Mouse (Mus musculus) testis, adult 10 weeks (tissue): ENCODE data around the gene Trex1. TPM values are rescaled to one million over a fixed set of nuclear protein-coding genes. Genes with fewer than 3 reads are reported as not detected.

Source experiments
- polyA plus RNA-seq: library from polyadenylated mRNA; stranded (reverse); fragments of 350-450 nt; fragmentation: Illumina TruSeq; extraction: RNeasy Lipid Tissue Mini Kit (QIAGEN cat#74804); gene quantifications from one replicate; pipeline ENCODE4 v1.2.3, GENCODE M21; 2014; ENCODE audit warnings: low read depth, low replicate concordance

Gene Trex1
- not detected for polyA plus RNA-seq

DNA sequence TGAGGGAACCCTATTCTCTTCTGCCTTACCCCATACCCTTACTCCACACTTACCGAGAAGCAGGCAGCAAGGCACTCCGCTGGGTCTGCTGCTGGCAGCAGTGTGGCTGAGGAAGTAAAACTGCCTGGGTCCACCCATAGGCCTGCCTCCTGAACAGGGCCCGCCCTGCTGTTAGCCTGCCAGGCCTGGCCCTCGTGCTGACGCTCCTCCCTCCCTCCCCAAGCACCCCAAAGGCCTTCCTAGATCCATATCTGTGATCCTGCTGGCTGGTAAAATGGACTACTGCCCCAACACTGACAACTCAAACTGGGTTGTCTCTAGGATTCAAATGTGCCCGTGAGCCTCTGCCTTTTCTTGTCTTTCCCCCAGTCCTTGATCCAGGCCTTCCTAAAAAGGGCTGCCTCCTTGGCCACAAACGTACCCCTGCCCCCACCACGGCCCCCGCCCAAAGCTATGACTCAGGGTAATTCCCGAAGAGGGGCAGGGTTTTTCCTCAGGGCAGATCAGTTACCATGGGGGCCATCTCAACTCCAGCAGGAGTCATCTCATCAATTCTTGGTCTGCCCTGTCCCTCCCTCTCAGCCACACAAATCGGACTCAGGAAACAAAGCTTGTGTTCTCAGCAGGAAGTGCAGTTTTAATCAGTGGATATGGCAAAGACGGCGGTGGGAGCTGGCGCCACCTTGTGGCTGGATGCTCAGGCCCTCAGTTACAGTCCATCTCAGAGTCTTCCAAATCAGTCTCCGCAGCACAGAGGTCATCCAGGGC lies at the start of gene Trex1:
TSS of gene Trex1 (minus strand) at position 599 of the 768 bp plus-strand sequence.

DNA sequence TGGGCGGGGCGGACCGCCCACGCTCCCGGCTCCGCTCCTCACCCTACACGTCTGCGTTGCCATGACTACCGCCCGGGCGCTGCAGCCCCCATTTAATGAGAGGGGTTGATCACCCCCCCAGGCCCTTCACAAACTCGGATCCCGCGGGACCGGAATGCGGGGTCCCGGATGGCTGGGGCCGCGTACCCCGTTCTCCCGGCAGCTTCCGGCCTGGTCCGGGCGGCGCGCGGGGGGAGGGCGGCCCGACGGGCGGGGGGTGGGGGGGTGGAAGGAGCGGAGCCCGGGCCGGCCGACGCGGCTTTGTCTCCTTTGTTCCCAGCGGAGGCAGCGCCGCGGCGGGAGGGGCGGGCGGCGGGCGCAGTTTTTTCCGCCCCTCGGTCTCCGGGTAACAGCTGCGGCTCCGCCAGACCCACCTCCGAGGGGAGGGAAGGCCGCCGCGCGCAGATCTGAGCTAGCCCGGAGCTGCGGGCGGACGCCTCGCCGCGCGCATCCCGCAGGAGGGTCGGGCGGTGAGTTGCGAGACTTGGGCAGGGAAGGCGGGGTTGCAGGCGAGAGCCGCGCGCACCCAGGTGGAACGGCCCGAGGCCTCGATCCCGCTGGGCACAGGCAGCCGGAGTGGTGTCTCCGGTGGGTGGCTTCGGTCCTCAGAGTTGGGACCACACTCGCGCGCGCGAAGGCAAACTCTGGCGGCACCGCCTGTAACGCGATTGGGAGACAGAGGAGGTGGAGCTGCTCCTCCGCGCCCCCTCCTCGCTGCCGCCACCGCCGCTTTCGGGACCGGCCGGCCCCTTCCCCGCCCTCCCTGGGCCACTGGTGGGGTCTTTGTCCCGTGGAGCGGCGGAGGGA lies 35.8 kb upstream of the Trex1 start, which contains the start of gene Plxnb1:
TSS of gene Plxnb1 (plus strand) at position 253 of the 846 bp plus-strand sequence.

DNA sequence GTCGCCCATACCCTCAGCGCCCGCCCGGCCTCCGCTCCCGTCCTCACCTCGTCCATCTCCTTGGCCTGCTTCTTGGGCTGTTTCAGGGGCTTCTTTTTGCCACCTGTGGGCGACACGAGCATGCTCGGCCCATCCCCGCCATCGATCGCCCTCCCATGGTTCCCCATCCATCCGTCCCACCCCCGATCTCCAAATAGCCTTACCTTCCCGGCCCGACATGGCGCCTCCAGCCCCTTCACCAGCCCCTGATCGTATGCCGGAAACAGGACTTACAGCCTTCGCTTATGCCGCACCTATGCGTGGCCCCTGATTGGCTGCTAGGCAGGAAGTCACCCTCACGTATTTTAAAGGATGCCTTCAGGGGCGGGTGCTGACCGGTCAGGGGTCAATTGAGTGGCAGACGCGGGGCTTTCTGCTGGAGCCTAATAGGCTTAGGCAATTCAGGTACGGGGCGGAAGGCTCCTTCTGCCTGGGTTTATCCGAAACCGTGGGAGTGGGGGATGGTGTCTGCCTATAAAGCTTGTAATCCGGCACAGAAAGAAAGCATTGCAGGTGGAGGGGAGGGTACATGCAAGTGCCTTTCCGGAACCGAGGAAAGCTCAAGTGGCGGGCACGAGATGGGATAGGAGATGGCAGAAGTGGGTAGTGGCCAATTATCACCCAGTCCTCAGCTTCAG lies 22.7 kb upstream of the Trex1 start, which contains the start of the genes Ccdc51 and Tma7:
TSS of gene Ccdc51 (plus strand) at position 370 of the 677 bp plus-strand sequence.
TSS of gene Tma7 (minus strand) at position 464 of the 677 bp plus-strand sequence.

DNA sequence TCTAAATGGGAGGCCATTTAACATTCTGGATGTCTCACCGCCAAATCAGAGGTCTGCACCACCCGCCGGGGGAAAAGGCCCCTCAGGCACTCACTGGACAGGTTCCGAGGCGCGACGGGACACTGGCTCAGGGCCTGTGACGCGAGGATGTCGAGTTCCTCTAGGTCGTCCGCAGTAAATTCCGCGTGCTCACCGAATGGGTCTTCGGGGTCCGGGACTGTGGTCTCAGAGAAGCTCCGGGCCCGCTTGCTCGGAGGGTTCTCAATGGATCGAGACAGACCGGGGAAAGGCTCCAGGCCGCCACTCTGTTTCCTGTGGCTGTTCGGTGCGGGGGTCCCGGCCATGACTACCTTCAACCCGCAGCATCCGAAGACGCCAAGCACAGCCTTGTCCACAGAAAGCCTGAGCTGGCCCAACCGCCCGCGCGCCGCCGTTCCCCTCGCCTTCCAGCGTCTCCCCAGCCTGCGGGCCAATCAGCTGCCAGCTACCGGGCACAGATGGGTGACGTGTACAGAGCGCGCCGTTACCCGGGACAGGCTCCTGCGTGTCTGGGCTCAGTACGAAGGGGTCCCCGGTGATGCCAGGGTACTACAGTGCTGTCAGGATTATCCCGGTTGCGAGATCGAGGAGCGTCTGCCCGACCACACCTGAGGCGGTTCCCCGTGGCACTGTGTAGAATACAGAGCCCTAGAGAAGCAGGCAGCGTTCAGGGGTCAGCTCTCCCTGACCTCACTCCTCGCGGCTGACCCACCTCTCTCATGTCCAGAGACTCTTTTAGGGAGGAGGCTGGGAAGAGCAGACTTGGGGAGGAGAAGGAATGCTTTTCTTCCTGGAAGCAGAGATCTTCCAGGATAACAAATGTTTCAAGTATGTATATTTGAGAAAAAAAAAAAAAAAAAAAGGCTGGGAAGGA lies 14.4 kb upstream of the Trex1 start, which contains the start of gene Atrip:
TSS of gene Atrip (minus strand) at position 464 of the 913 bp plus-strand sequence.

DNA sequence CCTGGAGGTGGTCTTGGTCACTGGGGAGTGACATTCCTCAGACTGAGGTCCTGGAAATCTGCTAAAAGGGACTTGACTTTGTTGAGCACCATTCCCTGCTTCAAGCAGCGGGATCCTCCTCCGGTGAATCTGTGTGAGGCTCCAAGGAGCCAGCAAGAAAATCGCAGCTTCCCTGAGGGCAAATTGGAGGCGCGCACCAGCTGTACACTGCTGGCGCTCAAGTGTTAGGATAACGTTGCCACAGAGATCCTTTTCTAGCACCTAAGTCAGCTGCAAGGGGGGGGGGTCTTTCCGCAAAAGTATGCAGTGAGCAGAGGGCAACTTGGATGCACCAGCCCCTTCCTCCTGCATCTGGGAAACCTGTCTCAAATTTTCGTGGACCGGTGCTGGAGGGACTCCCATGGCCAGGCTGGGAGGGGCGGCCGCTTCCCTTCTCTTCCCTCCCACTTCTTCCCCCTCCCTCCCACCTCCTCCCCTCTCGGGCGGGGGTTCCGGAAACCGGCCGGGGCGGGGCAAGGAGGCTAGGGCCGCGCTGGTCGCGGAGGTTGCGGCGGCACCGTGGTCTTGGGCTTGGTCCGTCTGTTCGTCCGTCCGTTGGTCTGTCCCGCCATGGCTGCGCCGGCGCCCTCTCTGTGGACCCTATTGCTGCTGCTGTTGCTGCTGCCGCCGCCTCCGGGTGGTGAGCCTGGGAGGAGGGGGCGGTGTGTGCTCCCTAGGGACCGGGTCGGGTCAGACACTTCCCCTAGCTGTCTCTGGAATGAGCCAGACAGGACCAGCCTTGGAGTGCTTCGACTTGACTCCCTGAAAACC lies 21.2 kb downstream of the Trex1 start, which contains the start of gene Shisa5:
TSS of gene Shisa5 (plus strand) at position 480 of the 810 bp plus-strand sequence.

Other genes with a start within 250 kb of the Trex1 start
- gene Celsr3, start 233.4 kb downstream of the Trex1 start, polyA plus RNA-seq = 0.04 TPM
- 0.36 TPM for gene Slc26a6, start 206.5 kb downstream of the Trex1 start, polyA plus RNA-seq
- not detected for gene Tmem89, start 145.1 kb downstream of the Trex1 start, polyA plus RNA-seq
- gene Uqcrc1, start 123.1 kb downstream of the Trex1 start, polyA plus RNA-seq = 73.6 TPM
- not detected for gene Col7a1, start 106.1 kb downstream of the Trex1 start, polyA plus RNA-seq
- gene Ucn2, start 73.7 kb downstream of the Trex1 start, polyA plus RNA-seq = not detected
- gene Pfkfb4, start 68.0 kb downstream of the Trex1 start, polyA plus RNA-seq = 3.4 TPM
- 1.7 TPM for gene Shisa5, start 21.2 kb downstream of the Trex1 start, polyA plus RNA-seq
- 5.9 TPM for gene Atrip, start 14.4 kb upstream of the Trex1 start, polyA plus RNA-seq
- gene Ccdc51, start 22.8 kb upstream of the Trex1 start, polyA plus RNA-seq = not detected
- gene Tma7, start 22.9 kb upstream of the Trex1 start, polyA plus RNA-seq = 564 TPM
- gene Plxnb1, start 35.7 kb upstream of the Trex1 start, polyA plus RNA-seq = 0.34 TPM
- 0.35 TPM for gene Fbxw21, start 102.3 kb upstream of the Trex1 start, polyA plus RNA-seq
- gene Fbxw13, start 136.2 kb upstream of the Trex1 start, polyA plus RNA-seq = 0.42 TPM
- gene Fbxw20, start 175.0 kb upstream of the Trex1 start, polyA plus RNA-seq = 0.85 TPM
- gene Fbxw14, start 227.9 kb upstream of the Trex1 start, polyA plus RNA-seq = not detected